Mouse (Mus musculus) olfactory bulb, adult 2 months (tissue): ENCODE measurements around the gene Pttg1ip.

Experiments used
- CTCF ChIP-seq: fragments of 200-500 bp; IDR thresholded peaks from 2 replicates; pipeline ENCODE4 v1.5.1; 2012; ENCODE audit warnings: low read depth, mild to moderate bottlenecking, low read length, moderate library complexity; ENCODE audit not compliant: insufficient read depth
- POLR2A ChIP-seq: fragments of 200-500 bp; IDR thresholded peaks from 2 replicates; pipeline ENCODE4 v1.6.1; 2012; ENCODE audit warnings: mild to moderate bottlenecking, low read depth, low read length, moderate library complexity; ENCODE audit not compliant: insufficient read depth

DNA sequence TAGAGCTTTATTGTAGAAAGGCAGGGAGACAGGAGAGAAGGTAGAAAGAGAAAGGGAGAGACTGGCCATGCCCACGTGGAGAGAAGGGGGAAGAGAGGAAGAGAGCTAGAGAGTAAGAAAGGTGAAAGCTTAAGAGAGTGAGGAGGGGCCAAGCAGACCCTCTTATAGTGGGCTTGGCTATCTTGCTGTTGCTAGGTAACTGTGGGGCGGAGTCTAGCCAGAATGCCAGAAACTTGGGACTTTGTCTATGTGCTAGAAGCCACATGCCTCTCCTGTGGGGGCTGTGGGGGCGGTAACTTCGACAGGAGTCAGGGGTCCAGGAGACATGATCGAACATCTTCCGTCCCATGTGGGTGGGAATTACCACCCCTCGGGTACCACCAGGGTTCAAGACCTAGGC, 12.0 kb upstream of the Pttg1ip start:
- TF ChIP-seq CTCF (no peak), POLR2A (no peak)
